Mouse (Mus musculus) kidney, adult 2 months (tissue): ENCODE data around the gene Tnk1.

ENCODE experiments used
- CTCF ChIP-seq: fragments of 200-500 bp; conservative IDR thresholded peaks from 2 replicates; pipeline ENCODE4 v1.5.1; 2011; ENCODE audit warnings: low read depth, mild to moderate bottlenecking, control low read depth, low read length, moderate library complexity, mixed read lengths; ENCODE audit not compliant: insufficient read depth, insufficient read length
- POLR2A ChIP-seq: fragments of 200-500 bp; IDR thresholded peaks from one replicate; pipeline ENCODE4 v1.6.1; 2011; ENCODE audit warnings: low read depth, low read length, control low read depth

DNA sequence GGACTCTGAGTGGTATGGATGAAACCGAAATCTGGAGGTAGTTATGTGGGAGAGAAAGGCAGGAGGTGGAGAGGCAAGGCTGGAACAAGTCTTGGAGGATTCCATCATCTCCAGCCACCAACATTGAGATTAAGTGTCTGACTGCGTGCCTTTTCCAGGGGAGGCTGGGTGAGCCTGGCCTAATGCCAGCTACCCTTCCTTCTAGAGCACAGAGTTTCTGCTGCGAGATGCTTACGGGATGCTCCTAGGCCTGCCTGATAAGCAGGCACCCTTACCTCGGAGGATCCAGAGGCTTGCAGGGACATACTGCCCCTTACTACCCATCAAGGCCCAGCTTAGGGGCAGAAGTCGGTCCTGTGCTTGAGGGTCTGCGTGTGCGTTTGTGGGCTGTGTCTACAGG, 25.0 kb downstream of the Tnk1 start:
- TF ChIP-seq POLR2A: no peak
- no peak for TF ChIP-seq CTCF
